Mouse (Mus musculus): ENCODE results near the gene Apoa5.

DNA sequence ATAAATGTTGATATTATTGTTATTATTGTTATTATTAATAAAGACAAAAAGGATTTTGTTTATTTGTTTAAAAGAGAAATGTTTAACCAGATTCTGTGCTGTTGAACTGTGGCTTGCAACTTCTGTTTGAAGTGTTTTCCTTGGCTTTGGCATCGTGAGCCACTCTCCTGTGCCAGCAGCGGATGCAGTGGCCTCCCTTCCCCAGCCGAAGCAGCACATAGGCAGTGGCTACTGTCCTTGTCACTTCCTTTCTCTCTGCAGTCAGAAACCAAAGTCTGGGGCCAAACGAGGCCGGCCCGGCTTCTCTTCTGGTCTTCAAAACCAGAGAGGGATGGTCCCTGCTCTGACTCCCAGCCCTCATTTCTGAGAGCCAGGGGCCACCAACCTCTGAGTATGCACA, 45.3 kb upstream of the Apoa5 start:
- TF ChIP-seq POLR2A (IDR thresholded peaks at IDR 0.05; ENCODE audit: low read depth, low read length) (no peak), CTCF (conservative IDR thresholded peaks at IDR 0.05; ENCODE audit: insufficient read depth, insufficient read length, low read depth, low read length) (no peak)
